Comparison of ENCODE assay signal across 9 mouse cellular contexts in the genomic region with DNA sequence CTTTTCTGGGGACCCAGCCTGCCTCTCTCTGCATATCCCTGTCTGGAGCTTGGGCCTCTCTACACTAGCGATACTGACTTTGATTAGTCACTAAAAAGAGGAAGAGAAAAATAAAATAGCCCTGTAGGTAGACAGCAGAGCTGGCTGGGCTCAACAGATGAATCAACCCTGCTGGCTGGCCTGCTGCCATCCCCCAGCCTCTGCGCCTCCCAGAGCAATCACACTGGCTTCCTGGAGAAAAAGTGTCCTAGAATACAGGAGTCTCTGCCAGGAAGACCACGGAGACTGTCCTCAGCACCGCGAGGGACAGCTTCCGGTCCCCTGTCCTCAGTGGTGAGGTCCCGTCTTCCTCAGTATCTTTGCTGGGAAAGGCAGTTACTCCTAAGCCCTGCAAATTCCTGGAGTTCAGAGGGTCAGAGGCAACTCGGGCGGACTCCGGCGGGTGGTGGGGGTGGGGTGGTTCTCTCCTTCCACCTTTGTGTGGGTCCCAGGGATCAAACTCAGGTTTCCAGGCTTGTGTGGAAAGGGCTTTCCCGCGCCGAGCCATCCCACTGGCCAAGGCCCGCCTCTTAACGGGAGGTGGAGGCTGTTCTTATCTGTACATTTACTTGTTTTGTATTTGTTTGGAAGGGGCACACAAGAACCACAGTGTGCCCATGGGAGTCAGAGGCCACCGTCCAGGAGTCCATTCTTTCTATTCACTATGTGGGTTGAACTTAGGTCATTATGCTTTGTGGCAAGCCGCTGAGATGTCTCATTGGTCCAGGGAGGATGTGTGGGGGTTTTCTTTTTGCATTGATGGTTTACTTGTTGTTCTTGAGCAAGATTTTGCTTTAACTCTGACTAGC. TPM values are rescaled to one million over a fixed set of nuclear protein-coding genes. Genes with fewer than 3 reads are reported as not detected.
DNase-seq lines count a peak whose midpoint lies in the region; ATAC-seq and TF ChIP-seq lines count a peak whose summit lies in the region.
"Had no signal": no experiment of that assay in that cellular context is flagged by ENCODE, and none has a peak within 500 bp of the region (broad histone marks: within the 10 kb centered on the region; RNA-seq: fewer than 3 reads in every experiment).

No protein-coding gene starts in this region.

- peak; percentile 70 for DNase-seq in layer of hippocampus, adult 11-12 months (ENCODE audit: low spot score)
- DNase-seq in layer of hippocampus, postnatal 10 days (ENCODE audit: low spot score in 2 of 2): no peak
- DNase-seq in NIH3T3 (ENCODE audit: low read depth): peak; percentile 91
- peak; percentile 25 for DNase-seq in embryonic facial prominence, embryonic 10.5 days (ENCODE audit: low spot score)
- peak; percentile 56 for DNase-seq in lung, postnatal 0 days (ENCODE audit: low spot score)
- DNase-seq in thymus, postnatal 14 days: no peak
- no peak for DNase-seq in urinary bladder, adult 18-20 months (ENCODE audit: low spot score in 2 of 2)

- peaks cover 2% of the 10 kb centered on the region; the same call in 1 of the 2 replicates for H3K9me3 ChIP-seq in embryonic facial prominence, embryonic 10.5 days
- no peaks in the 10 kb centered on the region for H3K9me3 ChIP-seq in intestine, embryonic 15.5 days
- no peaks in the 10 kb centered on the region for H3K9me3 ChIP-seq in lung, postnatal 0 days (ENCODE audit: low read length)
- H3K9me3 ChIP-seq: limb, embryonic 15.5 days had no signal

- no peak for TF ChIP-seq CTCF in lung, postnatal 0 days (IDR thresholded peaks at IDR 0.05)

- TF ChIP-seq EP300 in lung, postnatal 0 days (IDR thresholded peaks at IDR 0.05): no peak

- peaks cover 4% of the 10 kb centered on the region; the same call in 1 of the 2 replicates for H3K27me3 ChIP-seq in embryonic facial prominence, embryonic 10.5 days (replicated peaks; ENCODE audit: low read depth, poor library complexity, severe bottlenecking)
- no peaks in the 10 kb centered on the region for H3K27me3 ChIP-seq in intestine, embryonic 15.5 days (replicated peaks)
- H3K27me3 ChIP-seq in lung, postnatal 0 days (replicated peaks; ENCODE audit: insufficient read depth, low read length): no peaks in the 10 kb centered on the region
- H3K27me3 ChIP-seq: limb, embryonic 15.5 days had no signal

- H3K4me2 ChIP-seq in intestine, embryonic 15.5 days (replicated peaks): peak overlapping the region; percentile 46
- 0 out of 2 replicates have a peak overlapping the region, but pooled peaks have one; percentile 28 for H3K4me2 ChIP-seq in lung, postnatal 0 days (replicated peaks; ENCODE audit: low read depth, low read length)
- H3K4me2 ChIP-seq: limb, embryonic 15.5 days had no signal

- peak overlapping the region; percentile 36; the same call in 1 of the 2 replicates for H3K27ac ChIP-seq in embryonic facial prominence, embryonic 10.5 days (replicated peaks)
- peak overlapping the region; percentile 44 for H3K27ac ChIP-seq in intestine, embryonic 15.5 days
- no peak overlapping the region for H3K27ac ChIP-seq in lung, postnatal 0 days (ENCODE audit: low read length)
- H3K27ac ChIP-seq: limb, embryonic 15.5 days had no signal

- 57% methylated on average over 18 of the region's 18 CpGs for WGBS in embryonic facial prominence, embryonic 10.5 days
- 45% methylated on average over 18 of the region's 18 CpGs for WGBS in intestine, embryonic 15.5 days
- 34% methylated on average over 18 of the region's 18 CpGs for WGBS in lung, postnatal 0 days

- H3K36me3 ChIP-seq in embryonic facial prominence, embryonic 10.5 days (replicated peaks): peaks cover 13% of the 10 kb centered on the region; the same call in 1 of the 2 replicates
- no peaks in the 10 kb centered on the region; the same call in 1 of the 2 replicates for H3K36me3 ChIP-seq in intestine, embryonic 15.5 days
- no peaks in the 10 kb centered on the region for H3K36me3 ChIP-seq in lung, postnatal 0 days (ENCODE audit: insufficient read depth, low read length)
- H3K36me3 ChIP-seq: limb, embryonic 15.5 days had no signal

- peak overlapping the region; percentile 23; the same call in 1 of the 2 replicates for H3K4me3 ChIP-seq in embryonic facial prominence, embryonic 10.5 days
- H3K4me3 ChIP-seq in intestine, embryonic 15.5 days (replicated peaks): no peak overlapping the region
- no peak overlapping the region for H3K4me3 ChIP-seq in lung, postnatal 0 days (ENCODE audit: low read depth, low read length)
- H3K4me3 ChIP-seq: limb, embryonic 15.5 days had no signal

- peak; percentile 48; the same call in 1 of the 2 replicates for ATAC-seq in intestine, embryonic 15.5 days
- peak; percentile 30 for ATAC-seq in lung, postnatal 0 days

- H3K4me1 ChIP-seq in embryonic facial prominence, embryonic 10.5 days: peaks cover 37% of the 10 kb centered on the region
- peaks cover 30% of the 10 kb centered on the region for H3K4me1 ChIP-seq in intestine, embryonic 15.5 days (replicated peaks)
- H3K4me1 ChIP-seq in lung, postnatal 0 days (ENCODE audit: insufficient read depth, low read depth, low read length): peaks cover 8% of the 10 kb centered on the region; the same call in 1 of the 2 replicates

- no peak overlapping the region for H3K9ac ChIP-seq in intestine, embryonic 15.5 days
- no peak overlapping the region for H3K9ac ChIP-seq in lung, postnatal 0 days (replicated peaks; ENCODE audit: low read depth)
- H3K9ac ChIP-seq: limb, embryonic 15.5 days had no signal

RNA-seq across cellular contexts. Expression of a gene that starts 5.9 kb away (rescaled TPM):
- total RNA-seq in layer of hippocampus, postnatal 10 days (2021): 100 to 1,000 TPM; 182 to 196 TPM
- 13.5 and 13.8 TPM in 2 replicates for polyA plus RNA-seq in embryonic facial prominence, embryonic 10.5 days (2016; fragmentation: Nextera tagmentation; extraction: Ambion mirVana)
- 13.0 and 15.7 TPM in 2 replicates for polyA plus RNA-seq in intestine, embryonic 15.5 days (2015; fragmentation: Nextera tagmentation; extraction: Ambion mirVana)
- 5.5 and 5.8 TPM in 2 replicates for polyA plus RNA-seq in lung, postnatal 0 days (2015; fragmentation: Nextera tagmentation; extraction: Ambion mirVana)

RNA-seq across cellular contexts. Expression of a gene that starts 20.3 kb away (rescaled TPM):
- total RNA-seq in layer of hippocampus, postnatal 10 days (2021): 10 to 100 TPM; 41.1 to 49.2 TPM
- polyA plus RNA-seq in embryonic facial prominence, embryonic 10.5 days (2016; fragmentation: Nextera tagmentation; extraction: Ambion mirVana): 39.6 and 41.7 TPM in 2 replicates
- polyA plus RNA-seq in intestine, embryonic 15.5 days (2015; fragmentation: Nextera tagmentation; extraction: Ambion mirVana): 96.0 and 101 TPM in 2 replicates
- polyA plus RNA-seq in lung, postnatal 0 days (2015; fragmentation: Nextera tagmentation; extraction: Ambion mirVana): 72.9 and 80.9 TPM in 2 replicates

RNA-seq across cellular contexts. Expression of a gene that starts 34.8 kb away (rescaled TPM):
- 10 to 100 TPM; 35.5 to 38.0 TPM for total RNA-seq in layer of hippocampus, postnatal 10 days (2021)
- 27.0 and 27.4 TPM in 2 replicates for polyA plus RNA-seq in embryonic facial prominence, embryonic 10.5 days (2016; fragmentation: Nextera tagmentation; extraction: Ambion mirVana)
- polyA plus RNA-seq in intestine, embryonic 15.5 days (2015; fragmentation: Nextera tagmentation; extraction: Ambion mirVana): 30.7 and 33.6 TPM in 2 replicates
- polyA plus RNA-seq in lung, postnatal 0 days (2015; fragmentation: Nextera tagmentation; extraction: Ambion mirVana): 28.0 and 28.8 TPM in 2 replicates

RNA-seq across cellular contexts. Expression of a gene that starts 35.5 kb away (rescaled TPM):
- 10 to 100 TPM; 49.8 to 54.7 TPM for total RNA-seq in layer of hippocampus, postnatal 10 days (2021)
- 190 and 194 TPM in 2 replicates for polyA plus RNA-seq in embryonic facial prominence, embryonic 10.5 days (2016; fragmentation: Nextera tagmentation; extraction: Ambion mirVana)
- 106 and 115 TPM in 2 replicates for polyA plus RNA-seq in intestine, embryonic 15.5 days (2015; fragmentation: Nextera tagmentation; extraction: Ambion mirVana)
- polyA plus RNA-seq in lung, postnatal 0 days (2015; fragmentation: Nextera tagmentation; extraction: Ambion mirVana): 52.2 and 53.1 TPM in 2 replicates

RNA-seq across cellular contexts. Expression of a gene that starts 43.2 kb away (rescaled TPM):
- 1 to 10 TPM; 3.5 to 5.2 TPM for total RNA-seq in layer of hippocampus, postnatal 10 days (2021)
- polyA plus RNA-seq in embryonic facial prominence, embryonic 10.5 days (2016; fragmentation: Nextera tagmentation; extraction: Ambion mirVana): 18.2 and 18.8 TPM in 2 replicates
- 173 and 195 TPM in 2 replicates for polyA plus RNA-seq in intestine, embryonic 15.5 days (2015; fragmentation: Nextera tagmentation; extraction: Ambion mirVana)
- polyA plus RNA-seq in lung, postnatal 0 days (2015; fragmentation: Nextera tagmentation; extraction: Ambion mirVana): 547 and 583 TPM in 2 replicates

Comparison
In these comparisons a context has a peak if more than half of its experiments do, and no peak if none do; other contexts are left out.
1. DNase-seq: peak in layer of hippocampus, adult 11-12 months (single experiment), NIH3T3 (single experiment), embryonic facial prominence, embryonic 10.5 days (single experiment) and lung, postnatal 0 days (single experiment); none in layer of hippocampus, postnatal 10 days (0 of 2), thymus, postnatal 14 days (single experiment) and urinary bladder, adult 18-20 months (0 of 2).